Mouse (Mus musculus) CD4-positive, CD25-positive, alpha-beta regulatory T cell, adult 2 months (primary cell): ENCODE measurements around the gene Pqlc3.
"Not testable (repeated sequence)": the region's sequence is repeated elsewhere in the genome, so short reads cannot be mapped to it uniquely, and the experiment has no call there.

ENCODE experiments used
- DNase-seq: peaks from one replicate; pipeline ENCODE4 v3.0.0-alpha.2; 2012; ENCODE audit warnings: low read depth, low spot score

Gene Pqlc3

GRCm38 (mm10) chr12:16999739-17000497 is at the start of gene Pqlc3:
Gene Pqlc3 (minus strand): TSS chr12:17000408.
- DNase-seq: peak; percentile 93

- no peak for DNase-seq
Measured at GRCm38 (mm10) chr12:17049796-17050195, 49.6 kb upstream of the Pqlc3 start.

GRCm38 (mm10) chr12:17048979-17049612 is 48.9 kb upstream of the Pqlc3 start:
- DNase-seq: no peak

GRCm38 (mm10) chr12:17043311-17043710 is 43.1 kb upstream of the Pqlc3 start:
- no peak for DNase-seq

GRCm38 (mm10) chr12:17040567-17040966 is 40.4 kb upstream of the Pqlc3 start:
- DNase-seq: no peak

- no peak for DNase-seq
Measured at GRCm38 (mm10) chr12:17039415-17039814, 39.2 kb upstream of the Pqlc3 start.

- no peak for DNase-seq
Measured at GRCm38 (mm10) chr12:17038246-17038645, 38.0 kb upstream of the Pqlc3 start.

- no peak for DNase-seq
Measured at GRCm38 (mm10) chr12:17037053-17037610, 36.9 kb upstream of the Pqlc3 start.

- DNase-seq: no peak
Measured at GRCm38 (mm10) chr12:17036532-17036931, 36.3 kb upstream of the Pqlc3 start.

GRCm38 (mm10) chr12:17035128-17035527 is 34.9 kb upstream of the Pqlc3 start:
- DNase-seq: peak; percentile 83

GRCm38 (mm10) chr12:17034671-17035070 is 34.5 kb upstream of the Pqlc3 start:
- DNase-seq: no peak

GRCm38 (mm10) chr12:17033464-17033841 is 33.2 kb upstream of the Pqlc3 start:
- peak; percentile 77 for DNase-seq

GRCm38 (mm10) chr12:17032694-17033463 is 32.7 kb upstream of the Pqlc3 start:
- peak; percentile 92 for DNase-seq

- no peak for DNase-seq
Measured at GRCm38 (mm10) chr12:17024554-17025110, 24.4 kb upstream of the Pqlc3 start.

- DNase-seq: peak; percentile 37
Measured at GRCm38 (mm10) chr12:17022145-17022544, 21.9 kb upstream of the Pqlc3 start.

GRCm38 (mm10) chr12:17021125-17021524 is 20.9 kb upstream of the Pqlc3 start:
- DNase-seq: not testable (repeated sequence)

- DNase-seq: peak; percentile 84
Measured at GRCm38 (mm10) chr12:17018468-17018867, 18.3 kb upstream of the Pqlc3 start.

GRCm38 (mm10) chr12:17015711-17016110 is 15.5 kb upstream of the Pqlc3 start:
- no peak for DNase-seq

- no peak for DNase-seq
Measured at GRCm38 (mm10) chr12:17012067-17012899, 12.1 kb upstream of the Pqlc3 start.

- DNase-seq: peak; percentile 90
Measured at GRCm38 (mm10) chr12:17011100-17011870, 11.1 kb upstream of the Pqlc3 start, which contains the start of gene 2410004P03Rik. Gene 2410004P03Rik (minus strand): TSS chr12:17011727.
